In the genomic region with DNA sequence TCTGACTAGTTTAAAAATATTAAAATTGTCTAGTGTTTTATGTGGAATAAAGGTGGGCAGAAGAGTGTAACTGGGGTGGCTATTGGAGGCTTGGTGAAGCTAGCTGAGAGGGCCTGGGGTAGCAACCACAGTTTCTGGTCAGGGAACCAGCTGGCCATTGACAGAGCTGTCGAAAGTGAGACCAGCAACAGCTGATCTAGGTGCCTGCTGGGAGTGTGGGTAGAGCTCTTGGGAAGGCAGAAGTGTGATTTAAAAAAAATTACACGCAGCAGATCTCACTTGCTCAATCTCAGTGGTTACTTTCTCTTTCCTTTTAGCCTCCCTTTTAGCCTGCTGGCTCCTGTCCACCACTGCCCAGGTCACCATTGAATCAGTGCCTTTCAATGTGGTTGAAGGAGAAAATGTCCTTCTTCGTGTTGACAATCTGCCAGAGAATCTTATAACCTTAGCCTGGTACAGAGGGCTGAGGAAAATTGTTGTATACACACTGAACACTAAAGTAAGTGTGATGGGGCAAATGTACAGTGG, we compare ENCODE assay signal across 28 mouse cellular contexts. TPM values are rescaled to one million over a fixed set of nuclear protein-coding genes. Genes with fewer than 3 reads are reported as not detected.
DNase-seq lines count a peak whose midpoint lies in the region; ATAC-seq and TF ChIP-seq lines count a peak whose summit lies in the region.
"Had no signal": no experiment of that assay in that cellular context is flagged by ENCODE, and none has a peak within 500 bp of the region (broad histone marks: within the 10 kb centered on the region; RNA-seq: fewer than 3 reads in every experiment).

No protein-coding gene starts in this region.

- no peak overlapping the region for H3ac ChIP-seq in myocyte (ENCODE audit: control insufficient read depth, insufficient read length)

- H3K4me1 ChIP-seq in limb, embryonic 11.5 days (ENCODE audit: control insufficient read depth, insufficient read depth, low read length): no peaks in the 10 kb centered on the region
- H3K4me1 ChIP-seq in limb, embryonic 10.5 days: no peaks in the 10 kb centered on the region
- H3K4me1 ChIP-seq: embryonic facial prominence, embryonic 10.5 days; heart, embryonic 10.5 days; limb, embryonic 15.5 days had no signal

- H3K4me3 ChIP-seq in limb, embryonic 11.5 days (ENCODE audit: low read depth, low read length): no peak overlapping the region
- H3K4me3 ChIP-seq in limb, embryonic 10.5 days: no peak overlapping the region
- no peak overlapping the region for H3K4me3 ChIP-seq in myocyte
- H3K4me3 ChIP-seq: embryonic facial prominence, embryonic 10.5 days; heart, embryonic 10.5 days; limb, embryonic 15.5 days had no signal

- H3K27me3 ChIP-seq in limb, embryonic 11.5 days (ENCODE audit: control insufficient read depth, insufficient read depth, low read length): no peaks in the 10 kb centered on the region
- H3K27me3 ChIP-seq in limb, embryonic 10.5 days (ENCODE audit: low read depth, poor library complexity, severe bottlenecking): no peaks in the 10 kb centered on the region
- no peaks in the 10 kb centered on the region for H3K27me3 ChIP-seq in myocyte (ENCODE audit: control insufficient read depth, insufficient read depth, insufficient read length)
- H3K27me3 ChIP-seq: limb, embryonic 15.5 days had no signal

- no peaks in the 10 kb centered on the region for H3K36me3 ChIP-seq in limb, embryonic 11.5 days (ENCODE audit: control insufficient read depth, insufficient read depth, low read length)
- no peaks in the 10 kb centered on the region for H3K36me3 ChIP-seq in limb, embryonic 10.5 days
- H3K36me3 ChIP-seq in myocyte (ENCODE audit: control insufficient read depth, insufficient read depth): no peaks in the 10 kb centered on the region
- H3K36me3 ChIP-seq: embryonic facial prominence, embryonic 10.5 days; heart, embryonic 10.5 days; limb, embryonic 15.5 days had no signal

- H3K79me2 ChIP-seq in myocyte (ENCODE audit: control insufficient read depth, insufficient read depth): no peaks in the 10 kb centered on the region

- no peak overlapping the region for H3K27ac ChIP-seq in limb, embryonic 11.5 days (replicated peaks; ENCODE audit: low read depth, low read length)
- H3K27ac ChIP-seq in limb, embryonic 10.5 days: no peak overlapping the region
- H3K27ac ChIP-seq: embryonic facial prominence, embryonic 10.5 days; heart, embryonic 10.5 days; kidney, postnatal 0 days; limb, embryonic 15.5 days had no signal

- H3K9ac ChIP-seq in limb, embryonic 11.5 days (ENCODE audit: low read length): no peak overlapping the region
- H3K9ac ChIP-seq: limb, embryonic 15.5 days had no signal

- ATAC-seq in limb, embryonic 11.5 days (ENCODE audit: insufficient number of reproducible peaks, low FRiP score, low TSS enrichment, low read depth): no peak
- ATAC-seq: midbrain, embryonic 16.5 days had no signal

- TF ChIP-seq POLR2A in myocyte (IDR thresholded peaks at IDR 0.05; ENCODE audit: insufficient read length, low read depth): no peak

- H3K4me2 ChIP-seq in limb, embryonic 11.5 days (ENCODE audit: low read depth, severe bottlenecking): no peak overlapping the region
- H3K4me2 ChIP-seq in myocyte (ENCODE audit: low read depth): peak overlapping the region; percentile 18
- H3K4me2 ChIP-seq: limb, embryonic 15.5 days had no signal

- peak; percentile 47 for DNase-seq in adrenal gland, adult 2 months
- no peak for DNase-seq in adrenal gland, postnatal 4 days (ENCODE audit: low spot score in 2 of 2)
- DNase-seq in limb, embryonic 11.5 days (ENCODE audit: low spot score): peak; percentile 6
- no peak for DNase-seq in limb, embryonic 10.5 days (ENCODE audit: low spot score)
- DNase-seq in adrenal gland, postnatal 14 days: peak; percentile 64
- DNase-seq in gastrocnemius, postnatal 25 days: no peak
- no peak for DNase-seq in frontal cortex, adult 2 months (ENCODE audit: extremely low spot score in 1 of 2, low spot score in 1 of 2)
- DNase-seq: kidney, adult 11 months; lung, adult 2 months; lung, postnatal 4 days; right cerebral cortex, postnatal 25 days; thymus, adult 2 months had no signal

- 54% methylated on average over 3 of the region's 3 CpGs for WGBS in limb, embryonic 11.5 days
- 65% methylated on average over 3 of the region's 3 CpGs for WGBS in limb, embryonic 10.5 days

- no peaks in the 10 kb centered on the region for H3K9me3 ChIP-seq in limb, embryonic 11.5 days (ENCODE audit: control insufficient read depth, low read length)
- no peaks in the 10 kb centered on the region for H3K9me3 ChIP-seq in limb, embryonic 10.5 days (replicated peaks)
- H3K9me3 ChIP-seq: heart, embryonic 10.5 days; limb, embryonic 15.5 days had no signal

TF ChIP-seq in myocyte, 11 proteins besides CTCF, POLR2A, EP300 and RAD21:
- TF ChIP-seq SRF (IDR thresholded peaks at IDR 0.05; ENCODE audit: control insufficient read depth, insufficient read length, low read depth) (no peak), MYOG (IDR thresholded peaks at IDR 0.05; ENCODE audit: control insufficient read depth in 1 of 3, insufficient read depth in 1 of 3, insufficient read length in 2 of 3, low read depth in 2 of 3) (peak in 1 of 3 experiments; percentile 67), REST (IDR thresholded peaks at IDR 0.05; ENCODE audit: insufficient read depth, insufficient read length) (no peak), MYOD1 (IDR thresholded peaks at IDR 0.05; ENCODE audit: control insufficient read depth in 1 of 3, insufficient read length in 2 of 3, low read depth in 2 of 3) (peak in 1 of 3 experiments; percentile 34)

RNA-seq across cellular contexts. Expression of a gene that starts 16.3 kb away (rescaled TPM):
- total RNA-seq in adrenal gland, adult 2 months (2021): under 1 TPM; 0.35 to 0.58 TPM
- 0.13 and 0.33 TPM in 2 replicates for polyA plus RNA-seq in adrenal gland, adult 2 months (2012; rRNA removed)
- under 1 TPM; 0.39 to 0.79 TPM for total RNA-seq in adrenal gland, postnatal 4 days (2021)
- 0.12 and 0.24 TPM in 2 replicates for polyA plus RNA-seq in limb, embryonic 11.5 days (2014; fragmentation: Nextera tagmentation; extraction: Ambion mirVana)
- 0.05 and 0.06 TPM in 2 replicates for polyA plus RNA-seq in limb, embryonic 10.5 days (2016; fragmentation: Nextera tagmentation; extraction: Ambion mirVana)
- 0.23 and 0.33 TPM in 2 replicates for total RNA-seq in adrenal gland, postnatal 14 days (2021)
- not detected for polyA plus RNA-seq in myocyte (2012; fragmentation: generic; extraction: Trizol)
- total RNA-seq in gastrocnemius, postnatal 25 days (2021): under 1 TPM; 0.08 to 0.10 TPM
- 2.9 and 3.2 TPM in 2 replicates for polyA plus RNA-seq in frontal cortex, adult 2 months (2012; rRNA removed)
- polyA plus RNA-seq: spleen, adult 2 months; thymus, adult 2 months had no signal

RNA-seq across cellular contexts. Expression of a gene that starts 27.9 kb away (rescaled TPM):
- 1 to 10 TPM; 1.6 to 3.2 TPM for total RNA-seq in adrenal gland, adult 2 months (2021)
- polyA plus RNA-seq in adrenal gland, adult 2 months (2012; rRNA removed): 3.1 and 4.0 TPM in 2 replicates
- total RNA-seq in adrenal gland, postnatal 4 days (2021): 10 to 100 TPM; 14.3 to 17.8 TPM
- 8.9 and 9.6 TPM in 2 replicates for polyA plus RNA-seq in limb, embryonic 11.5 days (2014; fragmentation: Nextera tagmentation; extraction: Ambion mirVana)
- polyA plus RNA-seq in limb, embryonic 10.5 days (2016; fragmentation: Nextera tagmentation; extraction: Ambion mirVana): 5.9 and 7.4 TPM in 2 replicates
- 5.3 and 7.8 TPM in 2 replicates for total RNA-seq in adrenal gland, postnatal 14 days (2021)
- 0.16 TPM for polyA plus RNA-seq in myocyte (2012; fragmentation: generic; extraction: Trizol)
- total RNA-seq in gastrocnemius, postnatal 25 days (2021): 1 to 10 TPM in 1 of 2 experiments, under 1 TPM in 1; 0.97 to 1.3 TPM
- 2.6 and 3.4 TPM in 2 replicates for polyA plus RNA-seq in frontal cortex, adult 2 months (2012; rRNA removed)
- total RNA-seq: neutrophil, adult 5-6 weeks had no signal

RNA-seq across cellular contexts. Expression of a gene that starts 60.0 kb away (rescaled TPM):
- total RNA-seq in adrenal gland, adult 2 months (2021): not detected
- not detected in 2 replicates for polyA plus RNA-seq in adrenal gland, adult 2 months (2012; rRNA removed)
- not detected for total RNA-seq in adrenal gland, postnatal 4 days (2021)
- polyA plus RNA-seq in limb, embryonic 11.5 days (2014; fragmentation: Nextera tagmentation; extraction: Ambion mirVana): not detected in 2 replicates
- not detected in 2 replicates for polyA plus RNA-seq in limb, embryonic 10.5 days (2016; fragmentation: Nextera tagmentation; extraction: Ambion mirVana)
- not detected in 2 replicates for total RNA-seq in adrenal gland, postnatal 14 days (2021)
- not detected for polyA plus RNA-seq in myocyte (2012; fragmentation: generic; extraction: Trizol)
- not detected for total RNA-seq in gastrocnemius, postnatal 25 days (2021)
- polyA plus RNA-seq in frontal cortex, adult 2 months (2012; rRNA removed): 0.46 and 0.53 TPM in 2 replicates
- total RNA-seq: gastrocnemius, postnatal 4 days; layer of hippocampus, adult 18-20 months; layer of hippocampus, postnatal 25 days; MEL; neutrophil, adult 5-6 weeks had no signal
- polyA plus RNA-seq: embryonic facial prominence, embryonic 10.5 days; forebrain, embryonic 11.5 days; heart, embryonic 10.5 days; heart, postnatal 0 days; hindbrain, embryonic 11.5 days; kidney, postnatal 0 days; limb, embryonic 15.5 days; lung, adult 2 months; midbrain, embryonic 16.5 days; spleen, adult 2 months; stomach, embryonic 14.5 days; thymus, adult 2 months had no signal

Comparison
In these comparisons a context has a peak if more than half of its experiments do, and no peak if none do; other contexts are left out.
1. DNase-seq: peak in adrenal gland, adult 2 months (single experiment), limb, embryonic 11.5 days (single experiment) and adrenal gland, postnatal 14 days (single experiment); none in adrenal gland, postnatal 4 days (0 of 2), limb, embryonic 10.5 days (single experiment), gastrocnemius, postnatal 25 days (single experiment) and frontal cortex, adult 2 months (0 of 2).